Mouse (Mus musculus) kidney, postnatal 4 days (tissue): Measurements from ENCODE around the gene Kcnd2.

Experiments
- DNase-seq, 2 experiments: peaks; one replicate each; pipeline ENCODE4 v3.0.0; 2021; ENCODE audit warnings: mixed read lengths in 2 of 2

Kcnd2 gene

GRCm38 (mm10) chr6:21697641-21698040, 482.3 kb downstream of the Kcnd2 start:
- no peak for DNase-seq

- no peak for DNase-seq
Measured at GRCm38 (mm10) chr6:21701131-21701530, 485.8 kb downstream of the Kcnd2 start.

- no peak for DNase-seq
Measured at GRCm38 (mm10) chr6:21709228-21709627, 493.9 kb downstream of the Kcnd2 start.

- no peak for DNase-seq
Measured at GRCm38 (mm10) chr6:21719121-21719520, 503.8 kb downstream of the Kcnd2 start.

- DNase-seq, result no peak
Measured at GRCm38 (mm10) chr6:21722238-21722637, 506.9 kb downstream of the Kcnd2 start.

GRCm38 (mm10) chr6:21740606-21741005, 525.3 kb downstream of the Kcnd2 start:
- no peak for DNase-seq

GRCm38 (mm10) chr6:21744615-21745266, 529.4 kb downstream of the Kcnd2 start:
- DNase-seq, result no peak

- DNase-seq, result no peak
Measured at GRCm38 (mm10) chr6:21747536-21747935, 532.2 kb downstream of the Kcnd2 start.

- DNase-seq, result peak; percentile 11 to 28
Measured at GRCm38 (mm10) chr6:21767787-21768221, 552.5 kb downstream of the Kcnd2 start.

- peak in 1 of 2 experiments; percentile 13 for DNase-seq
Measured at GRCm38 (mm10) chr6:21768745-21769446, 553.6 kb downstream of the Kcnd2 start.

- no peak for DNase-seq
Measured at GRCm38 (mm10) chr6:21769447-21769809, 554.1 kb downstream of the Kcnd2 start.

- DNase-seq, result no peak
Measured at GRCm38 (mm10) chr6:21774213-21774916, 559.1 kb downstream of the Kcnd2 start.
